Mouse (Mus musculus): Measurements from ENCODE around the gene E2f8. TPM values are rescaled to one million over a fixed set of nuclear protein-coding genes. Genes with fewer than 3 reads are reported as not detected.

E2f8 gene
- polyA plus RNA-seq, 1 experiment from 2014 or later, result 22.9 TPM

DNA sequence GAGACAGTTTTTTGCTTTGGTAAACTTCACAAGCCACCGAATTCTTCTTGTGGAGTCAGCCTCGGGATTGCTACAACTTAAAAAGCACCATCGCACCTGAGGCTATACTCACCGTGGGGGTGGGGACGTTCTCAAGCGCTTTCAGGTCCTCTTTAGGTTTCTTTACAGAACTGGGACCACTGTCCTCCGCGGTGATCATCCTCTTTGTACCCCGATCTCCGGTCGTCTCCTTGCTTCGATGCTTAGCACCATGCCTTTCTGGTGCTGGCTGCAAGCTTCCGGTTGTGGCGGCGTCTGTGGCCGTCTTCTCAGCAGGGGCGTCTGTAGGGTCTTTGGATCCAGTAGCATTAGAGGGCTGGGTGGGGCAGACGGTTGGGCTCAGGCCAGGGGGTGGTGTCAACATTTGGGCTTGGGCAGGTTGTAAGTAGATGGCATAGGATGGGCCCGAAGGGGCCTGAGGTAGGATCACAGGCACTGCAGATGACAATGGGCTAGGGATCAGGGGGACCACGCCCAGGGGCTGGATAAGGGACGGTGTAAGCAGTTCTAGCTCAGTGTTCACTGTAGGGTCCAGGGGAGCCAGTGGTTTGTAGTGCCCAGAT, 10.7 kb downstream of the E2f8 start:
- H3K4me1 ChIP-seq, result no peaks in the 10 kb centered on the region
- no peak overlapping the region for H3K9ac ChIP-seq
- H3K9me3 ChIP-seq (replicated peaks), result no peaks in the 10 kb centered on the region
- H3K27ac ChIP-seq, result no peak overlapping the region
- H3K4me2 ChIP-seq, result no peak overlapping the region
- H3K36me3 ChIP-seq, result peaks cover 100% of the 10 kb centered on the region
- 94% methylated on average over 21 of the region's 21 CpGs for WGBS
- no peak for ATAC-seq (replicated peaks; ENCODE audit: low FRiP score)
- no peak overlapping the region for H3K4me3 ChIP-seq (replicated peaks)
- H3K27me3 ChIP-seq, result no peaks in the 10 kb centered on the region

DNA sequence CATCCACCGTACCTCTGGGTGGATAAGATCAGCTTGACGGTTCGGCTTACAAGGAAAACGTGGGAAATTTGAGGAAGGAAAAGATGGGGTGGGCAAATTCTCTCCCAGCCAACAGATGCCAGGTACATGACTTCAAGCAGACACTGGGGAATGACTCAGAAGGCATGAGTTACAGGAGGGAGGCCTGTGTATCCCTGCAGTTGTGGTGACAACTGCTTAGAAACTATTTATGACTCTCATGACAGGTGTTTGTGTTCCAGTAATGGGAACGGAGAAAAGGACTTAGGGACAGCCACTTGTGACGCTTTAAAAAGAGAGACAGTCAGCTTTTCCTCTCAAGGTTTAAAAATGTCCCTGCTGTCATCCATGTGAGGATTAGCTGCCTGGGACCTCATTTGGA, 11.3 kb downstream of the E2f8 start:
- no peak overlapping the region for H3K4me3 ChIP-seq (replicated peaks)
- WGBS, result 55% methylated on average over 6 of the region's 6 CpGs
- H3K27me3 ChIP-seq, result no peaks in the 10 kb centered on the region
- no peaks in the 10 kb centered on the region for H3K9me3 ChIP-seq (replicated peaks)
- no peaks in the 10 kb centered on the region for H3K4me1 ChIP-seq
- H3K4me2 ChIP-seq, result no peak overlapping the region
- no peak overlapping the region for H3K27ac ChIP-seq
- no peak for ATAC-seq (replicated peaks; ENCODE audit: low FRiP score)
- H3K36me3 ChIP-seq, result peaks cover 100% of the 10 kb centered on the region
- H3K9ac ChIP-seq, result no peak overlapping the region

DNA sequence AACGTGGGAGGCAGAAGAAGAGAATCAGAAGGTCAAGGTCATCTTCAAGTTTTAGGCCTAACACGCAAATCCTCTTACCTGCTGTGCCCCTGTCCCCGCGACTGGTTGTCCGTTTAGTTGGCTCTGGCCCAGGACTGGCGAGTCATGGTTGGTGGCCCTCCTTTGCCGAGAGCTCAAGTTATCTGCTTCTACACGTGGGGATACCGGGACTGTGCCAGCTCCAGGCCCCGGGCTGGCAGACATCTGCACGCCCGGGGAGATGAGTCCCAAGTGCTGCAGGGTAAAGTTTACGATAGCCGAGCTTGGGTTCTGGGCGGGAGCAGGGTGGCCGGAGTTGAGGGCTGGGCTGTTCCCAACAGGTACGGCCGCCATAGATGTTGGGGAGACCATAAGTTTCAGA, 13.8 kb downstream of the E2f8 start:
- Histone ChIP-seq H3K4me3 (replicated peaks) (no peak overlapping the region), H3K4me2 (no peak overlapping the region), H3K9me3 (replicated peaks) (no peaks in the 10 kb centered on the region), H3K27ac (no peak overlapping the region), H3K27me3 (no peaks in the 10 kb centered on the region), H3K9ac (no peak overlapping the region), H3K4me1 (no peaks in the 10 kb centered on the region), H3K36me3 (peaks cover 81% of the 10 kb centered on the region)
- ATAC-seq (replicated peaks; ENCODE audit: low FRiP score), result no peak
- 91% methylated on average over 18 of the region's 18 CpGs for whole genome bisulfite sequencing

DNA sequence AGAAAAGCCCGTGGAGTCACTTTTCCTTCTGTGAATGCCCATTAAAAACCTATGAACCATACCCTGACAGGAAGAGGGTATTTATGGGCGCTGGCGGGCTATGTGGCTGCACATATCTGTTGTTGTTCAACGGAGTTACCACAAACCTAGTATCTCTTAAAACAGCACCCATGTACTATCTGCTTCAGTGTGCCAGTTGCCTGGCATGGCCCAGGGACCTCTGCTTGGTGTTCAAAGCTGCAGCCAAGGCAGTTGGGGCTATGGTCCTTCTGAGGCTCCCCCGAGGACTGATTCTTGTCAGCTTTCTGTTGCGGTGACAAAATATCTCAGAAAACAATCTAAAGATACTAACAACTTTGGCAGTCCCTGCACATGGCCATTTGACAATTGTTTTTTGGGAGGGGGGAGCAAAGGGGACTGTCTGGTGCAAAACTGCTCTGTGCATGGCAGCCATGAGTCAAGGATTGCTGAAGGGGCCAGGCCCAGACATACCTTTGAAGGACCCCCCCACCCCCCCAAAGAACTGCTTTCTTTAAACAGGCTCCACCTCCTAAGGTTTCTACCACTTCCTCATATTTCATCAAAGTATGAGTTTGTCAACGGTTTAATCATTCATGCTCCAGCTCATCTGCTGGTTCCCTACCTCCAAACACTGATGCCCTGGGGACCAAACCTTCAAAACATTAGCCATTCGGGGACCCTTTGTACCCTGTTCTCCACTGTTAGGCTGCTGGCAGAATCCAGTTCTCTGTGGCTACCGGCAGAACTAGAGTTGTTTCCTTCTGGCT, 16.5 kb downstream of the E2f8 start:
- H3K36me3 ChIP-seq, result peaks cover 54% of the 10 kb centered on the region
- H3K9me3 ChIP-seq (replicated peaks), result no peaks in the 10 kb centered on the region
- H3K4me1 ChIP-seq, result no peaks in the 10 kb centered on the region
- no peak overlapping the region for H3K27ac ChIP-seq
- H3K4me3 ChIP-seq (replicated peaks), result no peak overlapping the region
- 82% methylated on average over 9 of the region's 9 CpGs for WGBS
- no peaks in the 10 kb centered on the region for H3K27me3 ChIP-seq
- H3K4me2 ChIP-seq, result no peak overlapping the region
- no peak overlapping the region for H3K9ac ChIP-seq
- no peak for ATAC-seq (replicated peaks; ENCODE audit: low FRiP score)

DNA sequence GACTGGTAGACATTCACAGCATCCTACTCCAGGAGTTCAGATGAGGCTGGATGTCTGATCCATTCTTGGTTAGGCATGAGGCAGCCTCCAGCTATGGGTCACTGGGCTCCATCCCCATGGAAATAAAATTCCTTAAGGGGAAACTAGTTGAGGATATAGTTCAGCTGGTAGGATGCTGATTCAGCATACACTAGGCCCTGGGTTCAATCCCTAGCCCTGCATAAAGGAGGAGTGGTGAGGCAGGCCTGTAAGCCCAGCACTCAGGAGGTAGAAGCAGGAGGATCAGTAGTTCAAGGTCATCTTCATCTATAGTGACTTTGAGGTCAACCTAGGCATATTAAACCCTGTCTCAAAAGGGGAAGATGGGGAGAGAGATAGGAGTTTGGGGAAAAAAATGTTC, 17.2 kb downstream of the E2f8 start:
- Histone ChIP-seq H3K36me3 (peaks cover 48% of the 10 kb centered on the region), H3K4me3 (replicated peaks) (no peak overlapping the region), H3K27ac (no peak overlapping the region), H3K4me2 (no peak overlapping the region), H3K9ac (no peak overlapping the region), H3K27me3 (no peaks in the 10 kb centered on the region), H3K4me1 (no peaks in the 10 kb centered on the region), H3K9me3 (replicated peaks) (no peaks in the 10 kb centered on the region)
- no peak for ATAC-seq (replicated peaks; ENCODE audit: low FRiP score)

DNA sequence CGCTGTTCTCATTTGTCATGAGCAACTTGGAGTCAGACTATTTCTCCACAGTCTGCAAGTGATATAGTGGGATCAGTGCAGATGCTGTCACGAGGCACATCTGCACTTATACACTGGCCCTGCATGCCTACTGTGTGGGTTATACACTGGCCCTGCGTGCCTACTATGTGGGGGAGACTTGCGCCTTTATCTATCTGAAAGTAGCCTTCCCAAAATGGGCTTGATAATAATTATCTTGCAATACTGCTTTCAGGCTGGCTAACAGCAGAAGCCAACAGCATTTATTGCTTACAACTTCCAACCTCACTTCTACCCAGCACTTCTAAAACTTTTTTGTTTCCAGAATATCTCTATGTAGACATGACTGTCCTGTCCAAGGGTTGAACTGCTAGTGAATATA, 19.6 kb downstream of the E2f8 start:
- no peaks in the 10 kb centered on the region for H3K27me3 ChIP-seq
- no peak for ATAC-seq (replicated peaks; ENCODE audit: low FRiP score)
- 88% methylated on average over 4 of the region's 4 CpGs for WGBS

DNA sequence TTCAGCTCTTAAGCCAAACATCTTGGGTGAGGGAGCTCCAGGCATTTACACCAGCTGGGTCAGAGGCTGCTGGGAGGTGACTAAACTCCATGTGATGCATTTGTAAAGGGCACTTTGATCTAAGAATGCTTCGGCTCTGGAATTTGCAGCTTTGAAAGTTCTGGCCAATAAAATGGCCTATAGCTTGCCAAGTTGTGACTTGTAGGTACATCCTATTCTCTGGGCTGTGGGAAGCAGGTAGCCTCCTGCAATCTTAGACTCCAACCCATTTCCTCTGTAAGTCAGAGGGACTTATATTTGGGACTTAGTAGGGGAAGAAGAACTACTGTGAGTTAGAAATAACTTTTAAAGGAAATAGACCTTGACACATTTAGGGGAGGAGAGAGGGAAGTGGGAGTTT, 20.4 kb downstream of the E2f8 start:
- no peaks in the 10 kb centered on the region for H3K27me3 ChIP-seq
- ATAC-seq (replicated peaks; ENCODE audit: low FRiP score), result no peak
- no peaks in the 10 kb centered on the region for H3K9me3 ChIP-seq (replicated peaks)
- no peaks in the 10 kb centered on the region for H3K4me1 ChIP-seq
- H3K36me3 ChIP-seq, result peaks cover 15% of the 10 kb centered on the region
- no peak overlapping the region for H3K4me3 ChIP-seq (replicated peaks)
- H3K9ac ChIP-seq, result no peak overlapping the region
- 8% methylated on average over 1 of the region's 1 CpGs for WGBS
- no peak overlapping the region for H3K27ac ChIP-seq
- H3K4me2 ChIP-seq, result no peak overlapping the region

More for the DNA sequence above, 19.6 kb downstream of the E2f8 start:
- Histone ChIP-seq H3K4me1 (no peaks in the 10 kb centered on the region), H3K36me3 (peaks cover 23% of the 10 kb centered on the region), H3K9ac (no peak overlapping the region), H3K27ac (no peak overlapping the region), H3K4me2 (no peak overlapping the region), H3K9me3 (replicated peaks) (no peaks in the 10 kb centered on the region), H3K4me3 (replicated peaks) (no peak overlapping the region)

DNA sequence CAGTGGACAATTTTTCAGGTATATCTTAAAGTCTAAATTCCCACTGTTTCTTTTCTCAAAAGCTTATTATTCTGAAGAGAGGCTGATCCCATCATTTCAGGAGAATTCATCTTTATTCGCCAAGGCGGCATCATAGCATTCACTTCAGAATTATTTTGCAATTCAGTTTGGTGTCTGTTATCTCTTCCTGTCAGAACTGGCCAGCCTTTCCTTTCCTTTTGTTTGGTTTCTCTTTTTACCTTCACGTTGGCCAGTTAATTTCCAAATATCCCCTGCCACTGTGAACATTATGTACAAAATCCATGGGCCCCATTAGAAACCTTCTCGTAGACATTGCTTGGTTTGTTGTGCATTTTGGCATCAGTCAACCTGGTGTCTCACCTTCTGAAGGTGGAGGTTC, 22.0 kb downstream of the E2f8 start:
- no peak for ATAC-seq (replicated peaks; ENCODE audit: low FRiP score)
- Histone ChIP-seq H3K36me3 (peaks cover under 1% of the 10 kb centered on the region; the same call in 1 of the 2 replicates), H3K9ac (no peak overlapping the region), H3K9me3 (replicated peaks) (no peaks in the 10 kb centered on the region), H3K4me3 (replicated peaks) (no peak overlapping the region), H3K4me2 (no peak overlapping the region), H3K27me3 (no peaks in the 10 kb centered on the region), H3K4me1 (no peaks in the 10 kb centered on the region), H3K27ac (no peak overlapping the region)
- WGBS, result 83% methylated on average over 4 of the region's 4 CpGs

DNA sequence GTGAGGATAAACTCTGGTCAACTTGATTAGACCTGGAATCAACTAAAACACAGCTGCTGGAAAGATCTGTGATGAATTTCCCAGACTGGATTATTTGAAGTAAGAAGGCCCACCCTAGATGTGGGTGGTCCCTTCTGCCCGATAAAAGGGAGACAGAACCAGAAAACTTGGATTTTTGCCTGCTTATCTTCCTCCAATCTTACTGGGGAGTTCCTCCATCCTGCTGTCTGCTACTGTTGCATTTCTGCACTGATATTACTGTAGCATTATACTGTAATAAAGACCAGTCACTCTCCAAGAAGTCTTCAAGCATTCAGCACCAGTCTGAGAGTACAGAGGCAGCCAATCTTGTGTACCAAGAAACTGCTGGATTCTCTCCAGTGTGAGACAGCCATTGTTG, 23.1 kb downstream of the E2f8 start:
- H3K27ac ChIP-seq, result no peak overlapping the region
- no peaks in the 10 kb centered on the region for H3K4me1 ChIP-seq
- ATAC-seq (replicated peaks; ENCODE audit: low FRiP score), result no peak
- no peaks in the 10 kb centered on the region for H3K27me3 ChIP-seq
- no peak overlapping the region for H3K4me3 ChIP-seq (replicated peaks)
- H3K9me3 ChIP-seq (replicated peaks), result no peaks in the 10 kb centered on the region
- H3K9ac ChIP-seq, result no peak overlapping the region
- H3K4me2 ChIP-seq, result no peak overlapping the region
- no peaks in the 10 kb centered on the region for H3K36me3 ChIP-seq
- 53% methylated on average over 1 of the region's 1 CpGs for WGBS

DNA sequence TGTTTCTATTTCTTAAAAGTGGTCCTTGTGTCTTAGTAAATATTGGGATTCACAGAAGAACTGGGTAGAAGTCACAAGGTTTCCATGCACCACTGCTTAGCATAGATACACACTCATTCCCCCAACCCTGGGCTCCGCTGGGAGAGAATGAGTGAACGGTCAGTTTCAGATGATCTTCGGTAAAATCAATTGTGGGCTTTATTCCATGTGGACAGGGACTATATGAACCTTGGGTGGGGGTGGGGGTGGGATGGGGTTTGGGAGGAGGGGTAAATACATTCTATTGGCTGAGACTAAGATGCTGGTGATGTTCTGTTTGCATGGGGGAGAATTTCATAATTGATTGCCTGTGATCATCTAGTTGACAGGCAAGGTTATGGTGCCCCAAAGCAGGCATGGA, 25.9 kb downstream of the E2f8 start:
- ATAC-seq (replicated peaks; ENCODE audit: low FRiP score), result no peak
- Histone ChIP-seq H3K27me3 (no peaks in the 10 kb centered on the region), H3K4me3 (replicated peaks) (no peak overlapping the region), H3K27ac (no peak overlapping the region), H3K9ac (no peak overlapping the region), H3K36me3 (no peaks in the 10 kb centered on the region), H3K9me3 (replicated peaks) (no peaks in the 10 kb centered on the region), H3K4me1 (no peaks in the 10 kb centered on the region), H3K4me2 (no peak overlapping the region)
- 92% methylated on average over 3 of the region's 3 CpGs for WGBS

DNA sequence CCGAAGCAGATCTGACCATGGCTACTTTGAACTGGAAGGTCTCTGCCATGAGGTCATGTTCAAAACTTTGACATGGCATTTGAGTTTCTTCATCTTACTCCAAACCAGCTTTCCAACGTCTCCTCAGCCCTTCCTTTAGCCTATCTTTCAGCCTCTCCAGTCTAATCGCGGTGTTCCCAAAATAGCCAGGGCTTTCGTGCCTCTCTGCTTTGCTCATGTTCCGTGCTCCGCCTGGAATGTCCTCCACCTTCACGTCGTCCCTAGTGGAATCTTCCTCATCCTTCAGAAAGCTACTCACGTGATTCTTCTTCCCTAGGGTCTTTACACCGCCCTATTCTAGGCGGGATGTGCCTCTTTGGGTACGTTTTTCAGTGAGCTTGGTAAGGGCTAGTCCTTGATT, 27.9 kb downstream of the E2f8 start:
- Histone ChIP-seq H3K36me3 (no peaks in the 10 kb centered on the region), H3K4me1 (no peaks in the 10 kb centered on the region), H3K4me3 (replicated peaks) (no peak overlapping the region), H3K27me3 (no peaks in the 10 kb centered on the region), H3K4me2 (no peak overlapping the region), H3K9ac (no peak overlapping the region), H3K27ac (no peak overlapping the region), H3K9me3 (replicated peaks) (no peaks in the 10 kb centered on the region)
- no peak for ATAC-seq (replicated peaks; ENCODE audit: low FRiP score)
- 85% methylated on average over 13 of the region's 13 CpGs for WGBS

DNA sequence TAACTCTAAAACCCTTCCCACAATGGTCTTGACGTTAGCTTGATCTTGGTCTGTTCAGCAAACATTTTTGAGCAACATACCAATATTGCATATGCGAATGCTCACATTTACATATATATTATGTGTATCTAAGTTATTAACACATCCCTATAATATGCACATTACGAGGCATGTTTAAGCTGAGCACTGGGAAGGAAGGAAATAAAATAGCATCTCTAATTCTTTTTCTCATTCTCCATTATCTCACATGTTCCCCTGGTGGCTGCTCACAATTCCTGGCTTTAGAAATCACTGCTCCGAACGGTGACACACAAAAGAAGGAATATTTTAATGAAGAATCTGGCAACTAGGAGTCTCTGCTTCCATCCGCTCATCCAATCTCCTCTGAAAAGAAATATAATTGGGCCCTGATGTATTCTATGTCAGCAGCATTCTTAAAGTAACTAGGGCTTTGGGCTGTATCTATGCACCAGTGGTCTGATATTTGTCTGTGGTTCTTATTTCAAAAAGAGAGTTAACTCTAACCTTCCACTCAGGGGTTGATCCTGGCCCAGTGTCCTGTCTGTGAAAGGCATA, 29.8 kb downstream of the E2f8 start:
- WGBS, result 90% methylated on average over 6 of the region's 6 CpGs
- no peaks in the 10 kb centered on the region for H3K36me3 ChIP-seq
- H3K4me3 ChIP-seq (replicated peaks), result no peak overlapping the region
- ATAC-seq (replicated peaks; ENCODE audit: low FRiP score), result no peak
- no peaks in the 10 kb centered on the region for H3K9me3 ChIP-seq (replicated peaks)
- no peaks in the 10 kb centered on the region for H3K27me3 ChIP-seq
- H3K4me1 ChIP-seq, result no peaks in the 10 kb centered on the region
- H3K4me2 ChIP-seq, result no peak overlapping the region
- H3K9ac ChIP-seq, result no peak overlapping the region
- no peak overlapping the region for H3K27ac ChIP-seq
